Mouse (Mus musculus) left cerebral cortex, postnatal 4 days (tissue): ENCODE results near the gene Lmbr1l. TPM values are rescaled to one million over a fixed set of nuclear protein-coding genes. Genes with fewer than 3 reads are reported as not detected.
A peak's percentile ranks its signal among the peaks of the same experiment; 100 is the strongest.

Source experiments
- DNase-seq: peaks from one replicate; pipeline ENCODE4 v3.0.0-alpha.2; 2022
- intact Hi-C: fragments of 180-260 bp; cut with DNase I; formaldehyde crosslinking; loops from one replicate; pipeline ENCODE4 v1.15.1; 2025
- total RNA-seq, 2 experiments: library from RNA; stranded (reverse); gene quantifications; 2 replicates each; pipeline ENCODE4 v1.2.3; 2021

Gene Lmbr1l
- total RNA-seq, 2 experiments from 2014 or later: 31.4 to 42.2 TPM

DNA sequence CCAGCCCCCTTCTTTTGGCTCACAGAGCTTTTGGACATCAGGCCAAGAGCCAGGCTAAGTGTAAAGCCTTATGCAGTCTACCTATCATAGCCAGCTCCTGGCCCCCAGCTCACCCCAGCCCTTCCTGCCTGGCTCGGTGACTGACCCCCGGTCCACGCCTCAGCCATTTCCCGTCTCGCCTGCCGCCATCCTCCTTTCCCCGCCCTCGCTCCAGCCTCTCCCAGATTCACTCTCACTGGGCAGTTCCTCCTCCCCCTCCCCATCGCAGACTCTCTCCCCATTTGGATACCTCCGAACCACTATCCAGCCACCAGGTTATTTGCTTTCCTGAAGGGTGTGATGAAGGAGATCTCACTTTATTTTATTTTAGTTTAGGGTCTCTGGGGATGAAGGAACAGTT is 20.5 kb downstream of the Lmbr1l start:
- DNase-seq: no peak
- intact Hi-C loops: no loop called here

GRCm38 (mm10) chr15:98895635-98896589 is 22.1 kb downstream of the Lmbr1l start:
- DNase-seq: no peak
- intact Hi-C loops: no loop called here

- DNase-seq: no peak
- intact Hi-C loops: no loop called here
Measured at GRCm38 (mm10) chr15:98894746-98895634, 23.0 kb downstream of the Lmbr1l start.

DNA sequence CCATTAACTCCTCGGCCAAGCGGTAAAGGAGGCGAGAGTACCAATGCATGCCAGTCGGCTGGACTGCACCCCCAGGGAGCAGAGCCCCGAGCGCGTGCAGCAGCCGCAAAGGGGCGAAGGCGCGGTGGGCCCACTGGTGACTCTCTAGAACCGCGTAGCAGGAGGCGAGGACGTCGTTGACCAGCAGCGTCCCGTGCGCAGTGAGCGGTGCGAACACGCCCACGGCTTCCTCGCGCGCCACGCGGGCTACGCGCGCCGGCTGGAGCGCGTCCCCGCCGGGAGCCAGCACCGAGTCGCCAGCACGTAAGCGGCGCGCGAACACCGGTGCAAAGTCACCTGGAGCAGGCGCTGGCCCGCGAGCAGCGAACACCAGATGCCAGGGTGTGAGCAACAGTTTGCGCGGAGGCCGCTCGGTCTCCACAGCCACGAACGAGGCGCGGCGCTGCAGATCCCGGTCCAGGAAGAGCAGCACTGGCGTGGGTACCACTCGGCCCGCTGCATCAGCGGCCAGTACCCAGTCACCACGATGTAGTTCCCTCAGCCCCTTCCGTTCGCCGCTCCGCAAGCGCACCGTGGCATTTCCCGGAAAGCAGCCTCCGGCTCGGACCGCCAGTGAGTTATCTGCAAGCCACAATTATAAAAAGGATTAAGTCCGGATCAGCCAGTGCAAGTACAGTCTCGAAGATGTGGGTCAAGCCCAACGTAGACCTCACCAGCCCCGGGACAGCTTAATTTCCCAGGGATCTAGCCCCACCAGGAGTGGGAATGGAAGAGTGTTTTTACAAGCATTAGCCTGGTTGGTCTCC is 23.9 kb downstream of the Lmbr1l start, which contains the start of gene Rhebl1:
Rhebl1 (minus strand) TSS at position 601 of the 806 bp plus-strand sequence.
- intact Hi-C loops: no loop called here
- DNase-seq: no peak

- DNase-seq: no peak
- intact Hi-C loops: no loop called here
Measured at GRCm38 (mm10) chr15:98893036-98893435, 25.0 kb downstream of the Lmbr1l start.

GRCm38 (mm10) chr15:98891907-98892606 is 26.0 kb downstream of the Lmbr1l start:
- DNase-seq: peak; percentile 61
- intact Hi-C loops: no loop called here

DNA sequence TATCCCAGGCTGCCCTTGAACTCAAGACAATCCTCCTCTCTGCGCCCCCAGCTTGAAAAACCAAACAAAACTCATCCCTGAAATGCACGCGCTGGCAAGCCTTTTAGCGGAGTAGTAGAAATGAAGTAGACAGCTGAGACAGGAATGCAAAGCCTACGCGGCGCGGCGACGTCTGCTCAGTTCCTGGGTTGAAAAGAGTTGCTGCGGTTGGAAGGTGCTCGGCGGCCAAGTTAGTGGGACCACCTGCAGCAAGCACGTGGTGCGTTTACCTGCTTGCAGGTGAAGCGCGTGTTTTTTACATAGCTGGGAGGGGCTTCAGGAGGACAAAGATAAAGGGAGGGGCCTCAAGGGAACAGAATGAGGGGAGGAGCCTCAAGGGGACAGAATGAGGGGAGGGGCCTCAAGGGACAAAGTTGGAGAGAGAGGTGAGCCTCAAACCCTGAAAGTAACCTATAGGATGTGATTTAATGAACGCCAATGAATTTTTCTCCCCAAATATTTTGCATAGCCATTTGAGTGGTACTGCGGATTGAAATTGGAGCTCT is 26.8 kb downstream of the Lmbr1l start:
- intact Hi-C loops: no loop called here
- DNase-seq: no peak

GRCm38 (mm10) chr15:98887526-98887925 is 30.5 kb downstream of the Lmbr1l start:
- no peak for DNase-seq
- intact Hi-C loops: no loop called here

DNA sequence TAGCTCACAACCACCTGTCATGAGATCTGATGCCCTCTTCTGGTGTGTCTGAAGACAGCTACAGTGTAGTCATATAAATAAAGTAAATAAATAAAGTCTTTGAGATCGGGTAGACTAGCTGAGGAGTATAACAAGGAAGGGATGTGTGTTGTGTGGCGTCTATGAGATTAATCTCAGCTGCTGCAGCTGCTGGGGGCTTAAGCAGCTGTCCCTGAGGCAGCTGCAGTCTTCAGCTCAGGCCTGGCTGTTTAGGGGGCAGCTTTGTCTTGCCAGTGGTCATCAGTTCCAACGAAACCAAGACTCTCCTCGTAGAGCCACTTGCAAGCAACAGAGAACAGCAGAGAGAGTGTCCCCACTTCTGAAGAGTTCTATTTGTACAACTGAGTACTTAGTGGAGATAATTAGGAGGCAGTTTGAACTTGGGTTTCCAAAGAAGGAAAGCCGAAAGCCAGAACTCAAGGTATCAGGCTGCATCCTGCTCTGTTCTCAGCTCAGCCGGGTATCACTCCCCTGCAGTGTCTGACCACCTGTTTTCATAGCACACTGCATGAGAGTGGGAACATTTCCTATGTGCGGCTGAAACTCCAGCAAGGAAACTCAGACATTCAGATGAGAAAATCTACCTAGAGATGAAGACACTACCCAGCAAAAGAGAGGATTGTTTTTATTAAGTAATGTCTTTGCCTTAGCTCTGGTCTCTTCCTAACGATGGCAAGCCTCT is 31.2 kb downstream of the Lmbr1l start:
- DNase-seq: no peak
- intact Hi-C loops: no loop called here

- no peak for DNase-seq
- intact Hi-C loops: loop anchor here (5.0 kb wide), 1 partner anchor 33 kb away; the partner anchor contains the start of gene Lmbr1l
Measured at GRCm38 (mm10) chr15:98884106-98884505, 33.9 kb downstream of the Lmbr1l start.

DNA sequence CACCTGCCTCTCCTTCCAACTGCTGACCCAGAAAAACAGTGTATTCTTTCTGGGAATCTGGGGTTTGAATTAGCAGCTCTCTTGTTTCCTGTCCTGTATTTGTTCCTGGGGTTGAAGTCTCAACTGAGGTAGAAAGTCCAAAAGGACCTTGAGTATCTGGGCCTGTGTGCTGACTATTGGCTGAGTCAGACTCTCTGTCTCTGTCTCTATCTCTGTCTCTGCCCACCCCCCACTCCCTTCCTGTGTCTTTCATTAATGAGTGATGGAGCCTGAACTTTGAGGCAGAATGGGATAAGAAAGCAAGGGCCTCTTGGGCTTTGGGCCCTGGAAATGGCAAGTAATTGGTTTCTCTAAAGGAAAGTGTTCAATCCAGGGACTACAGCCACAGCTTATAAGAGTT is 34.4 kb downstream of the Lmbr1l start:
- intact Hi-C loops: loop anchor here (5.0 kb wide), 1 partner anchor 34 kb away; the partner anchor contains the start of gene Lmbr1l
- no peak for DNase-seq

GRCm38 (mm10) chr15:98881656-98882008 is 36.4 kb downstream of the Lmbr1l start:
- intact Hi-C loops: loop anchor here (5.0 kb wide), 1 partner anchor 36 kb away; the partner anchor contains the start of gene Lmbr1l
- no peak for DNase-seq

DNA sequence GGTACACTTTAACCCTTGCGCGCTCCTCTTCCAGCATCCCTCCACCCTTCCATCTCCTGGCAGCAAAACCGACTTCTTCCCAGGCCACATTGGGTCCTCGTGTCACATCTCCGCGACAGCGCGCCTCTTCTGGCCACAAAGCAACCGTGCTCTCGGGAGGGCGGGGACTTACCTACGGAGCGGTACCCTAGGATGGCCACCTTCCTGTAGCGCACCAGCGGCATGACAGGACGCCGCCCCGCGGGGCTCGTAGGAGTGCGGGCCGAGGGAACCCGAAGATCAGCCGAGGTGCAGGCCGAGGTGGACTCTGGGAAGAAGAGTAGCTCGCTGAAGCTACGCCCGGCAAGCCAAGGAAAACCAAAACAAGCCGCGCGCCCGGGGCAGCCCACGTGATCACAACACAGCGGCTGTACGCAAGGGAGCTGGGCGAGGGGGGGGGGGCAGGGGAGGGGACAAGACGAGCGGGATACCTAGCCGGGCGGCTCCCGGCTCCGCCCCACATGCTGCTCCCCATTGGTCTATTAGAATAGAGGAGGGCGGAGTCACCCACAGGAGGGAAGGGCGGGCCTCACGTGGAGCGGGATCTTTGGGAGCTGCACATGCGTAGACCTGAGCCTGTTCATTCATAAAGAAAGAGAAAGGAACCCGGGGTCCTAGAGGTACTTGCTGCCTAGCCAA is 36.9 kb downstream of the Lmbr1l start:
- DNase-seq: peak; percentile 94
- intact Hi-C loops: loop anchor here (5.0 kb wide), 1 partner anchor 36 kb away; the partner anchor contains the start of gene Lmbr1l

DNA sequence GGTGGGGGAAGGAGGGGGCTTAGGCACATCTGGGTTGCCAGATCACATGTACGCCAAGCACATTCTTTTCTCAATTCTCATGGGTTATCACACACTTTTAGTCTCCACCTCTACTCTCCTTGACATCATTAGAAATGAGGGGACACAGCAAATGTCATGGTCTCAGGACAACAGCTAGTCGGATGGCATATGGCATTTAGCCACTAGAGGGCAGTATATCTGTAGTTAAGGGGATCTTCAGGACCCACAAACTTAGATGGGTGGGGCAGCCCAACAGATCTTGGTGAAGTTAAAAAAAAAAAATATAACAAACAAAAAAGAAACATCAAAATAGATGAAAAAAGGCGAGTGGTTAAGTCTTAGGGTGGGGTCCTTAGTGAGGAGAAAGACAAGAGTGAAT is 40.7 kb downstream of the Lmbr1l start:
- intact Hi-C loops: no loop called here
- DNase-seq: peak; percentile 57

GRCm38 (mm10) chr15:98871916-98872888 is 45.8 kb downstream of the Lmbr1l start:
- DNase-seq: peak; percentile 96
- intact Hi-C loops: no loop called here

GRCm38 (mm10) chr15:98871070-98871915 is 46.7 kb downstream of the Lmbr1l start, which contains the start of gene Kmt2d:
TSS of gene Kmt2d (minus strand) at chr15:98871204.
- peak; percentile 20 for DNase-seq
- intact Hi-C loops: no loop called here
